Mouse (Mus musculus) cerebellum, adult 2 months (tissue): ENCODE results near the gene Arel1. TPM values are rescaled to one million over a fixed set of nuclear protein-coding genes. Genes with fewer than 3 reads are reported as not detected.

ENCODE experiments used
- DNase-seq, 2 experiments: peaks; one replicate each; pipeline ENCODE4 v3.0.0; 2021
- H3K27ac ChIP-seq: fragments of 200-500 bp; 2 replicates; pipeline ENCODE4 v1.5.1; 2012; ENCODE audit warnings: low read length, control low read depth, inconsistent platforms; ENCODE audit not compliant: insufficient read depth
- H3K27me3 ChIP-seq: fragments of 200-500 bp; 2 replicates; pipeline ENCODE4 v1.6.1; 2012; ENCODE audit warnings: inconsistent platforms, mild to moderate bottlenecking, low read length, moderate library complexity; ENCODE audit not compliant: control insufficient read depth, insufficient read depth
- H3K4me1 ChIP-seq: fragments of 200-500 bp; 2 replicates; pipeline ENCODE4 v1.6.1; 2011; ENCODE audit warnings: low read length; ENCODE audit not compliant: control insufficient read depth, insufficient read depth
- H3K4me3 ChIP-seq: fragments of 200-500 bp; replicated peaks from 2 replicates; pipeline ENCODE3; 2011; ENCODE audit warnings: mild to moderate bottlenecking, low read depth, low read length, control low read depth; ENCODE audit not compliant: insufficient read depth
- CTCF ChIP-seq: fragments of 200-500 bp; IDR thresholded peaks from 2 replicates; pipeline ENCODE4 v1.5.1; 2011; ENCODE audit warnings: low read depth, mild to moderate bottlenecking, control low read depth, low read length, moderate library complexity, borderline replicate concordance; ENCODE audit not compliant: insufficient read depth
- POLR2A ChIP-seq: fragments of 200-500 bp; IDR thresholded peaks from 2 replicates; pipeline ENCODE4 v1.6.1; 2011; ENCODE audit warnings: low read length, control low read depth, borderline replicate concordance; ENCODE audit not compliant: insufficient read depth
- WGBS: fragments of 180-500 bp; shearing (Covaris S2); methylation state at CpG from one replicate; pipeline ENCODE4 v1.1.7; 2018; 5-methylcytosine and 5-hydroxymethylcytosine counted together
- polyA plus RNA-seq: library from polyadenylated mRNA; depleted of rRNA; stranded (reverse); fragments of >200 nt; gene quantifications from 2 replicates; pipeline ENCODE4 v1.2.3, GENCODE M21; 2012

Gene Arel1
- polyA plus RNA-seq, 1 experiment = 57.2 TPM

DNA sequence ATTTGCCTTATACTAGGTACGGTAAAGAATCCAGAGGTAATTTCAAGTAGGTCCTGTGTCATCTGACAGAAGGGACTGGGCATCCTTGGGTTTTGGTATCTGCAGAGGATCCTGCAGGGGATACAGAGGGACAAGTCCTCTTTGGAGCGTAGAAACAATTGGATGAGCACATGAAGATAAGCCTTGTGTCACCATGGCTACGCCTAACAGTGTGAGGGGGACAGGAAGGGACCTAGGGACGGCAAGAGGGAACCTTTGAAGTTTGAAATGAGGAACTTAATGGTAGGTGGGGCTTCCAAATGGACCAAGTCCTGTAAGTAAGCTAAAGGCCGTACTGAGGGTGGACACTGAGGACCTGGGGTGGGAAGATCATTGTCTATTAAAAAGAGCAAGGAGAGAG lies 73.4 kb downstream of the Arel1 start:
- peaks cover 8% of the 10 kb centered on the region; the same call in 1 of the 2 replicates for H3K4me1 ChIP-seq
- H3K27ac ChIP-seq = no peak overlapping the region
- WGBS = 90% methylated on average over 5 of the region's 5 CpGs
- no peak for TF ChIP-seq CTCF
- no peak for TF ChIP-seq POLR2A
- no peaks in the 10 kb centered on the region for H3K27me3 ChIP-seq
- DNase-seq = no peak
- H3K4me3 ChIP-seq = no peak overlapping the region

DNA sequence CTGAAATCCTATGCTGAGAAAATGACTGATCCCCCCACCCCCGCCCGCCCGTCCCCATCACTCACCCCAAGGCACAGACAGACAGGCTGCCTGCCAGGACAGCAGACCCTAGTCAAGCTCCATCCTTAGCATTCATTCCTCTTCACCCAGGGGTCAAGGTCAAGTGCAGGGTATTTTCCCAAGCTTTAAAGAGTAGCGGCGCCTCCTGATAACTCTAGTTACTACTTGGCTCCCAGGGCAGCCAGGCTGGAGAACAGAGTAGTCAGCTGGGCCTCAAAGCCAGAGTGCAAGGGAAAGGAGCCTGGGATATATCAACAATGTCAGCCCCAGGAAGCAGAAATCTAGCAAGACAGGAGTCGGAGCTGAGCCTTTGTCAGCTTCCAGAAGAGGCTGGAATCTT lies 74.5 kb downstream of the Arel1 start:
- H3K27ac ChIP-seq = no peak overlapping the region
- TF ChIP-seq CTCF (no peak), POLR2A (no peak)
- H3K4me1 ChIP-seq = peaks cover 8% of the 10 kb centered on the region; the same call in 1 of the 2 replicates
- H3K27me3 ChIP-seq = no peaks in the 10 kb centered on the region
- 92% methylated on average over 6 of the region's 6 CpGs for WGBS
- H3K4me3 ChIP-seq = no peak overlapping the region
- DNase-seq = no peak

DNA sequence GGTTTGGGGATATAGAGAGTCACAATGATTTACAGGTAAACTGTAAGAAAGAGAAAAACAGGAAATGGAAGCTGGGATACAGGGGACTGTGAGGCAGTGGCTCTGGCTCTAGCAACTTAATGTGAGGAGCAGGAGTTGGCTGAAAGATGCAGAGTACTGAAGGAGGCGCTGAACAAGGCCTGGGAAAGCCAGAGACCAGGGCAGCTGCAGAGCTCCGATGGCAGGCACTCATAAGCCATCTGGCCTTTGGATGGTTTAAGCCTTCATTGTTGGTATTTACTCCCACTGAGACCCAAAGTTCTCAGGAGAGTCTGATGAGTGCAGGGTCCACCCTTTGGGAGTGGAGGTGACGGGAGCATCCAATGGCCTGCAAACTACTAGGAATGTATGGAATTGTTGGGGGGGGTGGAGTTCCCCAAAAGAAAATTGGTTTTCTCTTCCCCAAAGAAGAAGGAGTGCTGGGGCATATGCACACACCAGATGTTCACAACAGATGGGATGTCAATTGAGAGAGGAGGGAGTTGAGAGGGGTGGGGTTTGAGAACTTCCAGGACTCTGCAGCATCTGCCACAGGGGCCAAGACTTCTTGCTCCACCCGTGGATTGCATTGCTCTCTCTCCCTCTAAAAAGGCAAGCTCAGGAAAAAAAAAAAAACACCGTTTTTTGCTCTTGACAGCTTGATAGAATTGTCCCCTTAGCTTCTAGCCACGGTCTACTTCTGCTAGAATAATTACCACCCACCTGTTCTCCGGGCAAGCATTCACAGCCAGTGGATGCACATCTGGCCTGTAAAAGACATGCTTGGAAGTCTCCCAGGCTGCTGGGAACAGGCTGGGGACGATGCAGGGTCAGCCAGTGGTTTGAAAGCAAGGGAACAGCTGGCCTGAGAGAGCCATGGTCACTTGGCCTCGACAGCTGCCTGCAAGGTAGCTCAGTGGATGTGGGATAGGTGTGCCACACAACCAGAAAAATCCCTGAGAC lies 76.8 kb downstream of the Arel1 start:
- no peak overlapping the region for H3K4me3 ChIP-seq
- H3K27me3 ChIP-seq = no peaks in the 10 kb centered on the region
- no peak for DNase-seq
- WGBS = 43% methylated on average over 9 of the region's 9 CpGs
- no peak overlapping the region for H3K27ac ChIP-seq
- H3K4me1 ChIP-seq = no peaks in the 10 kb centered on the region
- no peak for TF ChIP-seq POLR2A
- no peak for TF ChIP-seq CTCF

GRCm38 (mm10) chr12:84890289-84890688 lies 80.4 kb downstream of the Arel1 start:
- 69% methylated on average over 15 of the region's 15 CpGs for WGBS
- Histone ChIP-seq H3K4me3 (no peak overlapping the region), H3K27me3 (no peaks in the 10 kb centered on the region), H3K27ac (no peak overlapping the region), H3K4me1 (no peaks in the 10 kb centered on the region)
- no peak for DNase-seq
- TF ChIP-seq POLR2A = no peak
- TF ChIP-seq CTCF = no peak

- Histone ChIP-seq H3K27ac (no peak overlapping the region), H3K4me3 (no peak overlapping the region), H3K4me1 (peaks cover 4% of the 10 kb centered on the region), H3K27me3 (no peaks in the 10 kb centered on the region)
- 59% methylated on average over 11 of the region's 11 CpGs for WGBS
- no peak for TF ChIP-seq POLR2A
- no peak for TF ChIP-seq CTCF
- DNase-seq = no peak
These were observed 85.4 kb downstream of the Arel1 start for GRCm38 (mm10) chr12:84885107-84885876.

DNA sequence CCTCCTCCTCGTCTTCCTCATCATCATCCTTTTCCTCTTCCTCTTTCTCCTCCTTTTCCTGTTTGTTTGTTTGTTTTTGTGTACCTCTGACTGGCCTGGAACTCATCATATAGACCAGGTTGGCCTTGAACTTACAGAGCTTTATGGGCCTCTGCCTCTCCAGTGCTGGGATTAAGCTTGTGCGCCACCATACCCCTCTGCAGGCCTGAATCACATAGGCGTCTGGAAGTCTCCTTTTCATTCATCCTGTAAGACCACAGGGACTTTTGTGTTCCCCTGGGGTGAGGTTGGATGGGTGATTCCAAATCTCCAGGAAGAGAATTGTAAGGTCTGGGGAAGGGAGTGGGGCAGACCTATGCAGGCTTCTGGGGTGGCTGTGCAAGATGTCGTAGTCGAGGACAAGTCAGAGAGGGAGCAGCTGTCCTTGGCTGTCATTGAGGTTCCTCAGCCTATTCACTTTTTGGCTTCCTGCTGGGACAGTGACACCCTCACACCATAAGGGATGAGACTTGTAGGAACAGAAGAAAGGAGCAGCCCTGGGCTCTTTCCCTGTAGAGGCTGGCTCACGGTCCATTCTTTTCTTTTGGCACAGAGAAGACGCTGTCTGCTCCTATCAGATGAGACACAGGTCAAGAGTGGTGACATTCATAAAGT lies 86.2 kb downstream of the Arel1 start:
- 75% methylated on average over 7 of the region's 7 CpGs for WGBS
- Histone ChIP-seq H3K27ac (no peak overlapping the region), H3K27me3 (no peaks in the 10 kb centered on the region), H3K4me1 (peaks cover 10% of the 10 kb centered on the region), H3K4me3 (no peak overlapping the region)
- TF ChIP-seq CTCF (no peak), POLR2A (no peak)
- no peak for DNase-seq

GRCm38 (mm10) chr12:84882796-84883195 lies 87.9 kb downstream of the Arel1 start:
- H3K4me3 ChIP-seq = no peak overlapping the region
- DNase-seq = no peak
- TF ChIP-seq CTCF (no peak), POLR2A (no peak)
- no peak overlapping the region for H3K27ac ChIP-seq
- H3K27me3 ChIP-seq = no peaks in the 10 kb centered on the region
- peaks cover 14% of the 10 kb centered on the region for H3K4me1 ChIP-seq
- 91% methylated on average over 4 of the region's 4 CpGs for WGBS

DNA sequence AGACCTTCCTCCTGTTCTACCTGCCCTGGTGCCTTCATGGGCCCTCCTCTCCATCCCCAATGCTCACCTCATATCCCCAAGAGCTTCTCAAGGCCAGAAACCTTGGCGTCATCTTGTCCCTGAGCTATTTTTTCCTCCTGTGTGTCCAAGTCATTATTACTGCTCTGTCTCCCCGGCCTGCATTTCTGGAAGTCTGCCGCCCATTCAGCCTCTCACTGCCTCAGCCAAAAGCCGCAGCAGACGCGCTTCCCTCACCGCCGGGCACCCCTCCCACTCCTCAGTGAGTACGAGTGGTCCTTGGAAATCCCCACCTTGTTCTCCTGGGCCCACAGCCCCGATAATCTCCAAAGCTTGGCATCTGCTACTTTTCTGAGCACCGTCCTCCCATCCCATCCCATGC lies 90.6 kb downstream of the Arel1 start:
- 6% methylated on average over 11 of the region's 11 CpGs for WGBS
- TF ChIP-seq POLR2A (no peak), CTCF (no peak)
- no peaks in the 10 kb centered on the region for H3K27me3 ChIP-seq
- H3K4me3 ChIP-seq = peak overlapping the region; percentile 24
- DNase-seq = peak; percentile 73 to 77
- peak overlapping the region; percentile 51 for H3K27ac ChIP-seq
- peaks cover 14% of the 10 kb centered on the region for H3K4me1 ChIP-seq
